Mouse (Mus musculus) C2C12 (cell line): ENCODE measurements around the gene Selenot.

Experiments
- CEBPB ChIP-seq: IDR thresholded peaks from one replicate; pipeline ENCODE4 v1.6.1; 2011; ENCODE audit warnings: low read depth, mild to moderate bottlenecking, control low read depth, moderate library complexity
- CTCF ChIP-seq: IDR thresholded peaks from one replicate; pipeline ENCODE4 v1.5.1; 2011; ENCODE audit not compliant: control insufficient read depth, insufficient read depth, insufficient read length
- FOSL1 ChIP-seq: IDR thresholded peaks from one replicate; pipeline ENCODE4 v1.8.0; 2011; ENCODE audit warnings: mild to moderate bottlenecking, low read length; ENCODE audit not compliant: poor library complexity, insufficient read depth, severe bottlenecking
- MYOD1 ChIP-seq: IDR thresholded peaks from one replicate; pipeline ENCODE4 v1.6.1; 2011; ENCODE audit warnings: low read depth; ENCODE audit not compliant: control insufficient read depth, insufficient read length

DNA sequence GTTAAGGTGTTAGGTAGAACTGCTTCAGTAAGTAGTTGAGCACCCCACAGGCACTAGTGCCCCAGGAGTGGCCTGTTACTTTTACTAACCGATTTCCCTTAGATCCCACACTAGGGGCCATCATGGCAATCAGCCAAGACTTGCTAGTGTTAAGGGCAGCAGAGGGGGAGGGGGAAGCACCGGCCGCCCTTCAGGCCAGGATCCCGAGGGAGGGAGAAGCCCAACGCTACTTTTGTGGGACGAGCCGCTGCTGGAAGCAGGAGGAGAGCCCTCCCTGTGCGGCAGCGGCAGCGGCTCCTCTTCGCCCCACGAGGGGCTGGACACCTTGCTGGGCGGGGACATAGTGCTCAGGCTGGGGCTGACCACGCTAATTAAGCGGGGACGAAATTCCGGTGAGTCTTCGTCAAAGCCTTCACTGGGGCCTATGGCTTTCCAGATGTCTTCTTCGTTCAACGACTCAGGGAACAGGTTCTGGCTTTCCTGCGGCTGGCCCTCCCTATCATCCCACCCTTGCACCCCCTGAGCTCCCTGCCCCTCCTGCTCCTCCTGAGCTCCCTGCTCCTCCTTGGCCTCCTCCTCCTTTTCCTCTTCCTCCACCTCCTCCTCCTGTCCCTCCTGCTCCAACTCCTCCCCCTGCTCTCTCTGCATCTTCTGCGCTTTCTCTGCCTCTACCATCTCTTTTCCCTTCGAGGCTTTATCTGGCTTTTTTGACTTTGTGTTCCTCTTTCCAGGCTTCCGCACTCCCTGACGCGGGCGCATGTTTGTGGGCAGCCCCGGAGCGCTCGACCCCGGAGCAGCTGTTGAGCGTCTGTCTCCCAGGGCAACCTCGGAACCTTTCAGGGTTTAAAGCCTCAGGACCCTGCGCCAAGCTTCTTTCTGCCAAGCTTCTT, 60.2 kb downstream of the Selenot start, which contains the start of gene Erich6:
- TF ChIP-seq CTCF (no peak), FOSL1 (no peak), MYOD1 (no peak), CEBPB (no peak)
